Comparison of ENCODE assay signal across 8 mouse cellular contexts in the genomic region with DNA sequence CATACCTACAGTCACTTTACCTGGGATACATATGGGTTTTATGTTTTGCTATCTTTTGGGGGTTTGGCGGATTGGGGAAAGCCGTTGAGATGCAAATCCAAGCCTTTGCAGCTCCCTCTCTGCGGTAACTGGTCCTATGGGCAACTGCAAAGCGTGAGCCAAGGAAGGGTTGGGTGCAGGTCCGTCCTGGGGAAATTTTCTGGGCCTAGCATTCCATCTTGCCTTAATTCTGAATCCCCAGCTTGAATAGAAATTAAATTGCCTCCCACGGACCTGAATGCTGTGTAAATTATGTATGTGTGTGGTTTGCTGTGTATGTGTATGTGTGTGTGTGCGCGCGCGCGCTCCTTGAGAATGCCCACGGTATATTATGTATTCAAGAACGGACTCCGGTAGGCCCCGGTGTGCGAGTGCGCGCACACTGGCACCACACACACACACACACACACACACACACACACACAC. TPM values are rescaled to one million over a fixed set of nuclear protein-coding genes. Genes with fewer than 3 reads are reported as not detected.
A peak's percentile ranks its signal among the peaks of the same experiment; 100 is the strongest.
DNase-seq lines count a peak whose midpoint lies in the region; ATAC-seq and TF ChIP-seq lines count a peak whose summit lies in the region.

No protein-coding gene starts in this region.

- H3K4me1 ChIP-seq in bone marrow macrophage, adult 2 months (ENCODE audit: control insufficient read depth, insufficient read depth, low read length): peaks cover 34% of the 10 kb centered on the region
- H3K4me1 ChIP-seq in heart, postnatal 0 days (ENCODE audit: control insufficient read depth, insufficient read depth): peaks cover 19% of the 10 kb centered on the region; the same call in 1 of the 2 replicates
- peaks cover 20% of the 10 kb centered on the region for H3K4me1 ChIP-seq in midbrain, embryonic 11.5 days (ENCODE audit: control insufficient read depth, insufficient read depth, low read length)

- H3K27ac ChIP-seq in bone marrow macrophage, adult 2 months (ENCODE audit: insufficient read depth, low read depth, low read length): peak overlapping the region; percentile 99
- H3K27ac ChIP-seq in heart, postnatal 0 days (ENCODE audit: low read depth): peak overlapping the region; percentile 27; the same call in 1 of the 2 replicates
- no peak overlapping the region for H3K27ac ChIP-seq in midbrain, embryonic 11.5 days (ENCODE audit: low read depth, low read length)

- no peak for TF ChIP-seq EP300 in heart, postnatal 0 days (IDR thresholded peaks at IDR 0.05; ENCODE audit: low read depth)

- H3K36me3 ChIP-seq in heart, postnatal 0 days (replicated peaks; ENCODE audit: control insufficient read depth, insufficient read depth, low read length): no peaks in the 10 kb centered on the region
- no peaks in the 10 kb centered on the region for H3K36me3 ChIP-seq in midbrain, embryonic 11.5 days (ENCODE audit: control insufficient read depth, insufficient read depth, low read length)

- ATAC-seq in heart, postnatal 0 days (ENCODE audit: insufficient read depth, low read depth): no peak
- ATAC-seq in midbrain, embryonic 11.5 days (ENCODE audit: low FRiP score): no peak

- DNase-seq in kidney, postnatal 10 days: peak; percentile 55
- no peak for DNase-seq in kidney, adult 18-20 months
- DNase-seq in heart, postnatal 0 days (ENCODE audit: low spot score): no peak
- peak; percentile 94 for DNase-seq in midbrain, embryonic 11.5 days (ENCODE audit: low spot score, missing footprints)
- DNase-seq in ovary, postnatal 36 days (ENCODE audit: low spot score): no peak
- DNase-seq in natural killer cell, adult 2 months (ENCODE audit: low spot score in 2 of 2): no peak
- no peak for DNase-seq in thymus, adult 18-20 months

- peak overlapping the region; percentile 60 for H3K9ac ChIP-seq in heart, postnatal 0 days (replicated peaks; ENCODE audit: low read depth, low read length)
- peak overlapping the region; percentile 34; the same call in 1 of the 2 replicates for H3K9ac ChIP-seq in midbrain, embryonic 11.5 days (ENCODE audit: low read length)

- 32% methylated on average over 14 of the region's 18 CpGs for WGBS in heart, postnatal 0 days
- WGBS in midbrain, embryonic 11.5 days: under 1% methylated on average over 18 of the region's 18 CpGs

- peaks cover 31% of the 10 kb centered on the region for H3K27me3 ChIP-seq in heart, postnatal 0 days (ENCODE audit: control insufficient read depth, insufficient read depth, low read length)
- H3K27me3 ChIP-seq in midbrain, embryonic 11.5 days (ENCODE audit: control insufficient read depth, insufficient read depth, low read length): peaks cover 61% of the 10 kb centered on the region

- no peak for TF ChIP-seq POLR2A in bone marrow macrophage, adult 2 months (IDR thresholded peaks at IDR 0.05; ENCODE audit: borderline replicate concordance, low read depth, low read length)

- H3K4me3 ChIP-seq in bone marrow macrophage, adult 2 months (ENCODE audit: insufficient read depth, low read length): peak overlapping the region; percentile 70
- H3K4me3 ChIP-seq in heart, postnatal 0 days (ENCODE audit: low read depth, low read length): peak overlapping the region; percentile 60
- peak overlapping the region; percentile 52 for H3K4me3 ChIP-seq in midbrain, embryonic 11.5 days (ENCODE audit: low read depth, low read length)

- H3K4me2 ChIP-seq in heart, postnatal 0 days (ENCODE audit: low read depth, low read length): peak overlapping the region; percentile 90
- H3K4me2 ChIP-seq in midbrain, embryonic 11.5 days: peak overlapping the region; percentile 98

- TF ChIP-seq CTCF in bone marrow macrophage, adult 2 months (IDR thresholded peaks at IDR 0.05; ENCODE audit: low read depth, low read length): no peak
- no peak for TF ChIP-seq CTCF in heart, postnatal 0 days (IDR thresholded peaks at IDR 0.05; ENCODE audit: low read depth)

- no peaks in the 10 kb centered on the region for H3K9me3 ChIP-seq in heart, postnatal 0 days (replicated peaks; ENCODE audit: control insufficient read depth, low read length)
- no peaks in the 10 kb centered on the region for H3K9me3 ChIP-seq in midbrain, embryonic 11.5 days (ENCODE audit: control insufficient read depth, low read length)

RNA-seq across cellular contexts. Expression of a gene that starts 2.5 kb away (rescaled TPM):
- 86.4 and 97.2 TPM in 2 replicates for polyA plus RNA-seq in bone marrow macrophage, adult 2 months (2012; ENCODE audit: insufficient read depth, insufficient read length, missing spikeins)
- 12.8 and 20.2 TPM in 2 replicates for total RNA-seq in heart, postnatal 0 days (2014; rRNA removed; ENCODE audit: low replicate concordance)
- 5.2 and 5.4 TPM in 2 replicates for polyA plus RNA-seq in heart, postnatal 0 days (2015; fragmentation: Nextera tagmentation; extraction: Ambion mirVana)
- polyA plus RNA-seq in midbrain, embryonic 11.5 days (2014; fragmentation: Nextera tagmentation; extraction: Ambion mirVana): 12.5 and 13.3 TPM in 2 replicates

Comparison
In these comparisons a context has a peak if more than half of its experiments do, and no peak if none do; other contexts are left out.
1. DNase-seq: peak in kidney, postnatal 10 days (single experiment) and midbrain, embryonic 11.5 days (single experiment); none in kidney, adult 18-20 months (single experiment), heart, postnatal 0 days (single experiment), ovary, postnatal 36 days (single experiment), natural killer cell, adult 2 months (0 of 2) and thymus, adult 18-20 months (0 of 2).
2. Peak in every context shown above with its lines, with median percentiles within 50 percentile points of each other: H3K4me3 ChIP-seq.